Mouse (Mus musculus) frontal cortex, postnatal 14 days (tissue): Measurements from ENCODE around the gene 2610001J05Rik.
A peak's percentile ranks its signal among the peaks of the same experiment; 100 is the strongest.
"Not testable (repeated sequence)": the region's sequence is repeated elsewhere in the genome, so short reads cannot be mapped to it uniquely, and the experiment has no call there.

ENCODE experiments used
- DNase-seq, 2 experiments: peaks; one replicate each; pipeline ENCODE4 v3.0.0; 2022; ENCODE audit warnings: low spot score in 2 of 2

The 2610001J05Rik gene

DNA sequence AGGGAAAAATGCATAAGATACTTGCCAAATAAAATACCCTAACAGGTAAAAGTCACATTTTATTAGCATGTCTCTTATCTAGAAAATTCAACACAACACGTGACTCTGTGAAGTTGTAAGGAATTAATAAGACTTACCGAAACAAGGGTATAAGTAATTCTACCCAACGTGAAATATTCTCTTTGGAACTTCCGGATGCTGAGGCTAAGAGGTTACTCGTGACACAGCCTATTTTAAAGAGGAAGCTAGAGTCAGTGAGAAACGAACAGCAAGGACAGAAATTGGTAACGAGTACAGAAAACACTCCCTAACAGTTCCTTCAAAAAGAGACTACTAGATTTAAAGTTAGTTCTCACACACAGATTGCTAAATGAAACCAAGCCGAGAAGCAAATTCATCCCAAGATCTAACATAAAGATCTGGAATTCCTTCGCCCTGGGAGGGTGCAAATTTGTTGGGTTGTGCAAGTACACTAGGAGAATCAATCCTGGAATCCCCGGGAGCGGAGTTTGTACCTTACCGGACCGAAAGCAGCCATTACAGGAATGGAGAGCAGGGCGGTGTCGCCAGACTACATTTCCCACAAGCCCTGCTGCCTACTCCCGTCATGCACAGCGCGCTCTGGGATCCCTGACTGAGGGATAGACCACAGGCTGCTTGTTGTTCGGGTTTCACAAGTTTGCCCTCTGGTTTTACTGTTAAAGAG lies at the start of gene 2610001J05Rik:
TSS of gene 2610001J05Rik (minus strand) at position 600 of the 706 bp plus-strand sequence.
- peak; percentile 80 to 82 for DNase-seq

DNA sequence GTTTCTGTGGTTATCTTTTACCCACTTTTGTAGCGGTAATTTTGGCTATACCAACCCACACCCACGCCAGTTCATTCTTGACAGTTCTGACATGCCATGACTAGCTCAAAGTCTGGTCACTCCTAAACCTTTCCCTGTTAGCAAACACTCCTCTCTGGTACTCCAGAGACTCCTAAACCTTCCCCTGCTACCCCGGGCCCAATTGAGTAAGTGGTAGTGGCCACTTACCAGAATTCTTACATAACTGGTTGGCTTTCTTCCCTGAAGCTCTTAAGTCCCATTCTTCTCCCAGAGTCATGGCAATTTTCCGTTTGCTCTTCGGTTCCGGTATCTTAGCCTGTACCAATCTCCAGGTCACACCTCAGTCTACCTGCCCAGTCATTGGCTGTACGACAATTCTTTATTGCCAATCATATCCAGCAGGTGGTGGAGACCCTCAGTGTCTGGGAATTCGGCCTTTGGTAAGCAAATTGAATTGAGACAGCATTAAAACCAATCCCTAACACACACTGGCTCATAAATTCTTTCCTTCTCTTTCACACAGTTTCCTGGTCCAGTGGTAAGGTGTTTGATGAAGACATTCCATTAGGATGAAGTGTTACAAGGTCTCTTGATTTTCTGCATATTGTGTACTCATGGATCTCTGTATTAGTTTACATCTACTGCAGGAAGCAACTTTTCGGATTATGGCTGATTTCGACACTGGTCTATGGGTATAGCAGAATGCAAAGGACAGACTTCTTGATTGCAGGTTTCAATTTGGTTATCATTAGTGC lies 38.6 kb upstream of the 2610001J05Rik start:
- no peak for DNase-seq

DNA sequence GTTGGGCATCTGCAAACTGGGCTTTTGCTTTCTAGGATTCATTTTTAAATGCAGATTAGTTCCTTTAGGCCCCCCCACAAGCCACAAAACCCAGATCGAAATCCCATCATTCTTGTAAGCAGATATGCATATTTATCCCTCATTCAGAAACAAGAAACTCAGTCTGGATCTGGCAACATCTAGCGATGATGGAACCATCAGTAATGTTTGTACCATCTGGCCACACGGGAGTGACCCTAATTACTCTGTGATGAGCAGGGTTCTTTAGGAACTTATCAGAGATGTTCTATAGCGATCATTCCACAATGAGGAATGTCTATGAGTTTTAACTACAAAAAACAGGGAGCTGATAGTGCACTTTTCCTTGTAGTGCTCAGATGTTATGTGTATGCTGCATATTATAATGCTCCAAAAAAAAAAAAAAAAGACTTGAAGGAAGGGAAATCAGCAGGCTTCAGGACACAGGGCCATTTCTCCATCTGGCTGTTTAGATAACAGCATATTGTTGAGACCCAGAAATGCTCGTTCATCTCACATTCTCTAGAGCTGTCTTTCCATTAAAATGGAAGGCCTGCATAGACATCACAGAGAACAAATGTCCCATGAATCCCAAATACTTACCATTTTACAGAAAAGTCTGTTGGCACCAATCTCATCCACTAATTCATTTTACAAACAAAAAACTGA lies 31.8 kb upstream of the 2610001J05Rik start:
- DNase-seq, result no peak

DNA sequence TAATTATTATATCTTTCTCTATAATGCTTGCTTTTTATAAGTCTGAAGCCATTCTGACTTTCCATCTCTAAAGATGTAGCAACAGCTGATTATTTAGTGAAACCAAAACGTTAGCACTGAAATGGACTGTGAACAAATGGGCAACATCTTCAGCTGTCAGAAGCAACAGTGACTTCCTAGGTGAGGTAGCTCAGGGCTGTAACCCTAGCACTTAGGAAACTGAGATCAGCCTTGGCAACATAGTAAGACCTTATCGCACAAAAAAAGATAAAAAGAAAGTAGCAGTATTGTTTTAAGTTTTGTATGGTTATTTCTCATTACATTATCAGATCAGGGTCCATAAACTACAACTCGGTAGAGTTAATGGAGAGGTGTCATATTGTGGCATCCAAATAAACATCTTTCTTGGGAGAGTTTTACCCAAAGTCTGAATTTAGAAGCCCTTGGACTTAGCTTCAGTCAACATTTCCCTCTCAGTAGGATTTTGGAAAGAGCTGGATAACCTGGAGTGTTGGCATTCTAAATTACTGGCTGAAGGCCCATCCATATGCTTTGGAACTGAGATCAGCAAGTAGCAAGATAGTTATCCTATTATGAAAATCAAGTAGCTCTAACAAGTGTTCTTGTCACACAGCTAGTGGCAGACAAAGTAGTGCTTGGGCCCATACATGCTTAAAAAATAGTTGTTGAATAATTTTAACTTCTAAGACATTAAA lies 13.7 kb upstream of the 2610001J05Rik start:
- no peak for DNase-seq

DNA sequence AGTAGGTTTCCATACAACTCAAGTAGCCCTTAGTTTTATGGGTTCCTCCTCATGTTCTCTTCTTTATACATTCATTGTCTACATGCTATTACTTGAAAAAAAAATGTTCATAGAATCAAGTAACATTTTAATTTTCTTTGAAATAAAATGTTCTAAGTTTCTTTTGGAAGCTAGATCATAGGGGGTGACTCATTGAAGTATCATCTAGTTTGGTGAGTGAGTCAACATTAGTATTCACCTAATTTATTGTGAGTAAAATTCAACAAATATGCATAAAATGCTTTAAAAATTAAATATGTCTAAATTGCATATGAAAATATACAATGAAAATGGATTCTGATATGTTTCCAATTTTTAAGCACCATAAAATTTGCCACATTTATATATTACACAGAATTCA lies 11.6 kb upstream of the 2610001J05Rik start:
- no peak for DNase-seq

DNA sequence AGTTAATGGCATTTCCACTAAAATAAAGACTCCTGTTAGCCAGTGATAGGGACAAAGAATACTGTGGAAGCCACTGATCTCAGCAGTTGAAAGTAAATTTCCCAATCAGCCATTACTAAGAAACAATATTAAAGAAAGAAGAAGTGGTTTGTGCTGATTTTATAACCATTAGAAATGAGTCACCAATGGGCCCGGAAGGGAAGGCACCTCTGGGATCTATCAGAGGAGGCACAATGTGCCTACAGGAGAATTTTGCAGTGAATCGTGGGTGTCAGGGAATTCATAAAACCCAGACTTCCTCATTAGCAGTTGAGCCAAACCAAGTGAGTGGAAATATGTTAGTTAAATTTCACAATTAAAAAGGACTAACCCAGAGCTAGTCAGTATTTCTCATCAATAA lies 2.6 kb upstream of the 2610001J05Rik start:
- DNase-seq, result no peak

DNA sequence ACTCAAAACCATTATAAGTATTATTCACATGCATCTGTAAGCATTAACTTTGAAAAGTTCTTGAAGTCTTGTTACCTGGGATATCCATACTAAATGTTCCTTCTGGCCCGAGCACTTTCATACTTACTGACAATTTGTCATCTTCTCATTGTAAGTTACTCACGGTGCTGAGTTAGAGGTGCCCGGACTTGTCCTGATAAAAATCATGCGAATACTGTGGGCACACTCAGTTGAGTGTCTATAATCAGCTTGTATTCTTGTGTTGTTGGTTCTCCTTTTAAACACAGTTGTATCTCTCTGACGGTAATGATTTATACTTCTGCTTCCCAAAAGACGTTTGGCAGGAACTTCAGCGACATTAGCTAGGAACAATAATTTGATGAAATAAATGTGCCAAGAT lies 758 bp upstream of the 2610001J05Rik start:
- DNase-seq, result no peak

DNA sequence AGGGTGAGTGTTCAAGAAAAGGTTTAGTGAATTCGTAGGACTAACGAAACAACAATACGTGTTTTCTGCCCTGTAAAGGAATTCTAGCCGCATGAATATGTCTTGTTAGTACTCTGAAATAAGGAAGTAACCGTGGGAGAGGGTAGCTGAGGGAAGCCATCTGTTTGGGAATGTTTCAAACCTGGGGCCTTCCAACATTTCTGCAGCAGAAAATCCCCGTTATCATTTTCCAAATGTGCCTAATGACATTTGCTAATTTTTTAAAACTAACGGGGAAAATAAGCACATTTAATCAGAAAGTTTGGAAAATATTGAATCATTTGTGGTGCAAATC lies 274 bp upstream of the 2610001J05Rik start:
- no peak for DNase-seq

DNA sequence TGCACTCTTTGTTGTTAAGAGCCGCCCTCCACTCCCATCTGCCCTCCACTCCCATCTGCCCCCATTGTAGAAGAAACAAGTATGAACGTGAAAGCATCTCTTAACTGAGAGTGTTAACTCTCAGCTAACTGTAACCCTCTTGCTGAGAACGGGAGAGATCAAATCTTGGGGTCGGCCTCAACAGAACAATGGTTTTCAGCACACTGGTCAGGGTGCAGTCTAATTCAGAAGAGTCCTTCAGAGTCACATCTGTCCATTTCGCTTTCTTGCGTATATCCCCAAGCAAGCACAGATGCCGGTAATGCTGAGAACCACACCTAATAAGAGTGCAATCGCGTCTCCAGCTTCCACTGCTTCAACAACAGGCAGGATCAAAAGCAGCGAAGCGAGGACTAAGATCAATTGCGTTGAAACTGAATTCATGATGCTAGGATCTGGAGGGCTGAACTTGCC lies 1.0 kb downstream of the 2610001J05Rik start:
- DNase-seq, result no peak

DNA sequence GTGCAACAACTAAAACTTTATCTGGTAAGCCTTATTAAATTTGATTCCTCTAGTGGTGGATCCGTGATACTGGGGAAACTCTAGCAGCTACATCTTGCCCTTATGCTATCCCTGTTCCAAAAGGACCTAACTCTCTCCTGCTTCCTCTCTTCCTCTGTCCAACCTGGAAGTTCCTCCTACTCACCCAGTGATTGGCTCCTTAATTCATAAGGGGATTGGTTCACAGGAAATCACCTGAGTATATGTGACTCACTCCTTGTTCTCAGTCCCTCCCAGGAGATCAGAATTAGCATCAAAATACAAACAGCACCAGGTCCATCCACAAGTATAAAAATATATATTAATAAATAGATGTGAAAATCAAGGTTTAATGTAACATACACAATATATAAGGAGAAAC lies 10.7 kb downstream of the 2610001J05Rik start:
- no peak for DNase-seq

DNA sequence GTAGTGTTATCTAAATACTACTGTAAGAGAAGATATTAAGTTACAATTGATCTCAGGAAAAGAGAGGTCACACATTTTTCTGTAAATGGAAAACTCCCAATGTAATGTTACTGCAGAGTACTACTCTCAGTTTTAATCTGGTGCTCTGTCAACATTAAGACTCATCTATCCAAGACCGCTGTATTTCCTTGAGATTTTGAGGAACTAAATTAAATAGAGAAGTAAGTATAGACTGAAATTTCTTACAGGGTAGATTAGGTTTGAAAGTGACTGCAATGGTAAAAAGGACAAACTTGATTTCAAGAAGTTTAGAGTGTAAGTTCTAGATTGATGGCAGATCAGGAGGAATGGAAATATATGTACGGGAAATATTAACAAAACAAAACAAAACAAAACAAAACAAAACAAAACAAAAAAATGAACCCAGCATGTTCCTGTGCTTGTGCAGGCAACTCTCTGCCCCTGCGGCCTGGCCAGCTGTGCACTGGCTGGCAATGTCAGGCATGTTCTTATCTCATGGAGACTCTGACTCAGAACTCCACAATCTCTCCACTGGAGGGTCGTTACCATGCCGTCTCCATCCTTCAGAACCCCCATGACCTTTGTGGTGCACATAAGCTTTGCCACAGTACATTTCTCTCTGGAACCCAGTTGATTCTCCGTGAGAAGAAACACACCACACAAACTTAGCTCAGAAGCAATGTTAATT lies 11.3 kb downstream of the 2610001J05Rik start:
- DNase-seq, result no peak

DNA sequence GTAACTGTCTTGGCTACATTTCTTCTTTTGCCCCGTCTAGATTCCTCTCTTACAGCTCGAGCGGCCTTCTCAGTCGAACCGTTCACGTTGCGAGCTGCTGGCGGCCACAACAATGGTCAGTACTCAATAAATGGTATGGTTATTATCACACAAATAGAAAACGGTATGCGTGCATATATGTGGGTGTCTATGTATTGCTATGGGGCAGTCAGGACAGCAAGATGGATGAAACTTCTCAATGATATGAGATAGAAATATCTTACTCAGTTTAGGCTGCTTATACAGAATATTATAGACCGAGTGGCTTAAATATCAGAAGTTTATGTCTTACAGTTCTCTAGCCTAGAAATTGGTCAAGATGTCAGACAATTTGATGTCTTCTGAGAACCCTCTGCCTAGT lies 17.1 kb downstream of the 2610001J05Rik start:
- DNase-seq, result no peak

DNA sequence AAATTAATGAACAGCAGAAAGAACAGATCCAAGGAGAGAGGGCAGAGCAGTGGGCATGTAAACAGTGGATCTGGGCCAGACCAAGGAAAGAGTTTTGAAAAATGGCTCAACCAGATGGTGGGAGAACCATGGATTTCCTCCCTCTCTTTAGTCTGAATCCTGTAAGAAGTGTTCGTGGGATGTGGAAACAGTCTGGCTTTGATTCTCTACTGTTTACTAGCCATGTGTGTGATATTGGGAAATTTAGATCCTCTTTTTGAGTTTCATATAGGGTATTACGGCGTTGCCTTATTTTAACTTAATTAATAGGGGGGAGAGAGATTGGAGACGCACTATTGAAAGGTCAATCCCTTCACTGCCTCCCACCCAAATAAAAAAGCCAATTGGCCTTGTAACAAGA lies 18.1 kb downstream of the 2610001J05Rik start:
- DNase-seq, result no peak

DNA sequence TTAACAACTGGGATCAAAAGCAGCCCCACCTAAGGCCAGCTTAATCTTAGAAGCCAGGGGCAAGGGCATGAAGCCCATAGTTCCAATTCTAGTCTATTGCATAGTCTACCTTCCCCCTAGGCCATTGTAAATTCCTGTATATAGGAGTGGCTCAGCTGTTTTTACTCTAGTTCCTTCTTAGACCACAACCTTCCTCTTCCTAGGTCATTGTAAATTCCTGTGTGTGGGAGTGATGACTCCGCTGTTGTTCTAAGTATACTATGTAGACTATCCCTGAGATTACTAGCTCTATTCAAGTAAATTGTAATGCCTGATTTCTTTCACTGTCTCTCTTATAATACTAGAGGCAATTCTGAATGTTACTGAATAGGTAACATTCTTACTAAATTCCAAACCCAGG lies 25.3 kb downstream of the 2610001J05Rik start:
- DNase-seq, result not testable (repeated sequence)

DNA sequence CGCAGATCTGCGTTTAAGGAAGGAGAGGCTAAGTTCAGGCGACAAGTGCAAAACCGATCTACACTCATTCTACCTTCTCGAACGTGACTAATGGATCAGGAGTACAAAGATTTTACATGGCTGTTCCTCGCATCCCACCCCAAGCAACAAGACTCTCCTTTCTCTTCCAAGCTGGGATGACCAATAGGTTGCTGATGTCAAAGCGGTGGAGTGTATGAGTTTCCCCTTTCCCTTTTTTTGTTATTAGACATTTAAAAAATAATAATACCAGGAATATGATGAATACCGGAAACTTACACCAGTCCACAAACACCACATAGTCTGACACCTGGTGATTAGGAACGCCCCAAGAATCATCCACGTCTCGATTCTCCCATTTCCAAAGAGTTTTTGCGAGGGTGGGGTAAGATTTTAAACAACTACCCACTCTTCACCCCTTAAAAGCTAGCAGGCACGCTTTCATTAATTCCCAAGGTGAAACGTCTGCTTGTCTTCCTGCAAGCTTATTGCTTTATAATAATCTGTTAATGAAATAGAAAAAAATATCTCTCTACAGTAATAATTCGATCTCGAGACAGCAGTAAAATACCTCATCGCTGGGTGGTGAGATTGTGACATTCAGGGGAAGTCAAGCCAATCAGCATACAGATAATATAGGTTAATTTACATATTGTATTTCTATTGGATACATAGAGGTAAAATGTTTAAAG lies 31.8 kb downstream of the 2610001J05Rik start, which contains the start of gene Gpr85:
TSS of gene Gpr85 (minus strand) at position 598 of the 710 bp plus-strand sequence.
- DNase-seq, result peak; percentile 6 to 13

DNA sequence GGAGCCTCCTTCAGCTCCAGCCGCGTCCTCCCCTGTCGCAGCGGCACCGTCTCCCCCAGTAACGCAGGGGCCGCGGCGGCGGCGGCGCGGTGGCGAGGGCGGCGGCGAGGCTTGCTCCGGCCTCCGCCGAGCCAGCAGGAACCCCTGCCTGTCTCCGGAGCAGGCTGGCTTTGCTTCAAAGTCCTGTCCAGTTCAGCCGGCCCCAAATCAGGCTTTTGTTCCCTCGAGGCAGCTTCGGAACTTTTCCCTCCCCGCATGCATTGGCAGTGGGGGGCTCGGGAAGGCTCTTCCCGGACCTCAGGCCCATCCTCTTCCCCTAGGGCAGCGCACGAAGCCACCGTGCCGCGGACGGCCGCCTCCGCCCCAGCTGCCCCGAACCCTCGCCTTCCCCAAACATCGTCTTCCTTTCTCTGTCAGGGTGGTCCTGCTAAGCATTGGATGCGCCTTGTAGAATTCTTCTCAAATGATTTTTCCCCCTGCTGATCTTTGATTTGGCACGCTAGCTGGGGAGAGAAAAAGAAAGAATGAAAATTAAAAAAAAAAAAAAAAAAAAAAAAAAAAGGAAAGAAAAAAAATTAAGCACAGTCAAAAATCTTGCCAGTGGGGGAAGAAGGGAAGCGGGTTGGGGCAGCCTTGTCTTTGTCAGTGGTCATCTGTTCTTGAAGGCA lies 32.5 kb downstream of the 2610001J05Rik start:
- DNase-seq, result peak in 1 of 2 experiments; percentile 69

DNA sequence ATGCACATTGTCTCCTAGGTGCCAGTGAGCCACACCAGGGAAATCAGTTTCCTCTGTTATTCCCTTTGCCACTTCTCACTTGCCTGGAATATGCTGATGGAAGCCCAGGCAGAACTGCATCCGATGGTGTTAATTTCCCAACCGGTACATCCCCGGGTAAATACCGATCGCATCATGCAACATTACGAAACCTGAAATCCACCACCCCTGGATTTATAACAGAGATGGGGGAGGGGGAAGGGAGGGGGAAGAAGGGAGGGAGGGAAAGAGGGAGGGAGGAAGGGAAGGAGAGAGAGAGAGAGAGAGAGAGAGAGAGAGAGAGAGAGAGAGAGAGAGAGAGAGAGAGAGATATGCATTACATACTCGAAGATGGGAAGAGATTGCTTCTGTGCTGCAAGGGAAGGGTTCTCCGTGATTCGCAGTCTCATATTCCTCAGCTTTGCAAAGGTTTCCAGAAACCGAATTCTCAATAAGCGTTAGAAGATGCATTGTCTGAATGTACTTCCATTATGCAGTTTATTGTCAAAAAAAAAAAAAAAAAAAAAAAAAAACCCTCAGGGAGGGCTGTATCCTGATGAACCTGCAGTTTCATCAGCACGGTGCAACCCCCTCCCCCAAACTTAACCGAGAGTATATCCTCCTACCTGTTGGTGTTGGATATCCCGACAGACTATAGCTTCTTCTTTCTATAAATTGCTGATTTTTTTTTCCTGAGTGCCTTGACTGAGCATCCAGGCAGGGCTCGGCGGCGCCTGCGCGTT lies 33.2 kb downstream of the 2610001J05Rik start:
- peak; percentile 33 to 70 for DNase-seq

DNA sequence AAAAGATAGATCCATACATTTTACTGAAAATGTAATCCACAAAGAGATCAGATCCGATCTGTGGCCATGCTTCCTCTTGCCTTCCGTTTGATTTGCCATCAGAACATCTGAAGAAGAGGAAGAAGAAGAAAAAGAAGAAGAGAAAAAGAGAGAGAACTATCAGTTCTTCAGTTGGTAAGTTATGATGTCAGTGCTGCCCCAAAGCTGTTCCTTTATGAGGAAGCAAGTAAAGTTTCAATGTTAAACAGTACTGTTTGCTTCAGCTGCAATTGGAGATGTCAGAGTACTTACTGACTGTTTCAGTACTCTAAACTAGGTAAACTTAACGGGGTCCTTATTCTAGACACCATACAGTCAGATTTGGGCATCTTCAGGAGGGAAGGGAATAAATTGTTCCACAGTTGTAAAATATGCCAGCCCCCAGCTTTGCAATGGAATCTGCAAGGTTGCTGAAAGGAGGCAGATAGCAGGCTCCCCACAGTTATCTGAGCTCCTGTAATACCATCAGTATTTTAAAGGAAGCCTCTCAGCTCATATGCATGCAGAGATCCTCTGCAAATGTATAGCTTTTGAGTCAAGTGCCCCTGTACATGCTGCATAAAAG lies 34.2 kb downstream of the 2610001J05Rik start:
- DNase-seq, result no peak
